Mouse (Mus musculus) embryonic fibroblast, embryonic 13.5 days (primary cell): ENCODE data around the gene Klhl41.
A peak's percentile ranks its signal among the peaks of the same experiment; 100 is the strongest.

Experiments used
- CTCF ChIP-seq: IDR thresholded peaks from 2 replicates; pipeline ENCODE4 v1.5.1; 2011; ENCODE audit warnings: mild to moderate bottlenecking, control low read depth, low read length, moderate library complexity, borderline replicate concordance; ENCODE audit not compliant: insufficient read depth
- POLR2A ChIP-seq: IDR thresholded peaks from 2 replicates; pipeline ENCODE4 v1.6.1; 2011; ENCODE audit warnings: low read depth, mild to moderate bottlenecking, control low read depth, low read length, moderate library complexity

DNA sequence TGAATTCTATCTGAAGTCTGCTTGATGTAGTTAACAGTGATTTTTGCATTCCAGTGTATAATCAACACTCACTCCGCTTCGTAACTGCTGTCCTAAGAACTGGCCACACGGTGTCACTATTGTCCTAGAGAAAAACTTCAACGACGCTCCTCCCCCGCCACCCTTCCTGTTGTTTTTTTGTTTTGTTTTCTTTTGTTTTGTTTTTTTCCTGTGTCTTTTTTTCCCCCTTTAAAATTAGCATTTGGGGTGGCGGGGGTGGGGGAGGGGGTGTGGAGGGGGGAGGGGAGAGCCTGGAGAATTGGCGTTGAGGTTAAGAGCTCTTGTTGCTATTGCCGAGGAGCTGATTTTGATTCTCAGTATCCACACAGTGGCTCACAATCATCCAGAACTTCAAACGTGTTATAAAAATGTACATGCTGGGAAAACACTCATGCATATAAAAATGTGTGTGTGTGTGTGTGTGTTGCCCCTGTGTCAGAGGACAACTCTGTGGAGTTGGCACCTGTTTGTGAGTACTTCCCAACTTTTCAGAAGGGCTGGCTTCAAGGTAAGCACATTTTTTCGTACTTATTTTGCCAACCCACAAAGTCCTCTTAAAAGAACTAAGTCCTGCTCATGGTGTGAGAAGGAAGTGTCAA lies 34.7 kb upstream of the Klhl41 start:
- TF ChIP-seq POLR2A, result no peak
- peak; percentile 25; the same call in 1 of the 2 replicates for TF ChIP-seq CTCF
